Mouse (Mus musculus): ENCODE measurements around the gene Jund.

The Jund gene

DNA sequence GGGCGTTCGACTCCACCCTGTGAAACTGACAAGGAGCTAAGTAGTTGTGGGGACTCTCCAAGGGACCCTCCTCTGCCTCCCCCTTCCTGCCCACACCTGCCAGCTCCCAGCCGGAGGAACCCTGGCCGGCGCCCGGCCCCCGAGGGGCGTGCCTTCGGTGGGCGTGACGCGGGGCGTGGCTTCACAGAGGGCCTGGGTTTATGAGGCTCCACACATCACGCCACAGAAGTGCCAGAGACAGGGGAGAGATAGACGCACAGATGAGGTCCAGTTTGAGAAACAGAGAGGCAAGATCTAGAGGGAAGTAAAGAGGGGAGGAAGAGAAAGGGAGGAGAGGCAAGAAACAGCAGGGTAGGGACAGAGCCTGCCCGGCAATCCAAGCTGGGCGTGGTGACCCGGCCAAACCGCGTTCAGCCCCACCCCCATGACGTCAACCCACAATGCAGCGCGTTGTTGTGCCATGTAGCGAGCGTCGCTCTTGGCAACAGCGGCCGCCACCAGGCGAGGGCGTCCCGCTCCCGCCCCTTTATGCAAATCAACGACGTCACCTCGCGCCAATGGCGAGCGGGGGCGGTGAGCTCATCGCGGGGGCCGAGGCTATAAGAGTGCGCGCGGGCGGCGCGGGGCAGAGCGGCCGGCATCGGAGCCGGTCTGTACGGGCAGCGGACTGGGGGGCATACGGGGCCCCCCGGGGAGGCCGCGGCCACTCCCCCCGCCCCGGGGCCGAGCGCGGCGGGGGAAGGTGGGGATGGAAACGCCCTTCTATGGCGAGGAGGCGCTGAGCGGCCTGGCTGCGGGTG, at the start of gene Jund:
Gene Jund (plus strand): TSS at position 640 of the 800 bp plus-strand sequence.
- peak; percentile 99 for DNase-seq

- DNase-seq, result peak; percentile 51
These were observed 49.4 kb upstream of the Jund start for GRCm38 (mm10) chr8:70649324-70649723.

DNA sequence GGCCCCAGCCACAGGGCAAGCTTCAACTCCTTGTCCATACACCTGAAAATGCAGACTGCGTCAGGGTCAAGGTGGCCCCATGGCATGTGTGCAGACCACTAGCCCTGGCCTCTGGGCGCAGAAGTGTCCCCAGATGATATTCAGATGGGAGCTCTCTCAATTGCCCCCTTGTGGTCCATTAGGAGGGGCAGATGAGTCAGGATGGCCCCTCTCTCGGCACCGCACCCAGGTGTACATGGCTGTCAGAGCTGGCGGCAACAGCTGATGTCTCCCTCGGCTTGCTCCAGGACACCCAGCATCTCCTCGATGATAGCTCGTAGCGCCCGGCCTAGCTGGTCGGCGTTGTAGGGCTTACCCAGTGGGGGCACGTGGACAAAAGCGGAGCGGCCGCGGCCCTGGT, 48.4 kb upstream of the Jund start:
- no peak for DNase-seq

DNA sequence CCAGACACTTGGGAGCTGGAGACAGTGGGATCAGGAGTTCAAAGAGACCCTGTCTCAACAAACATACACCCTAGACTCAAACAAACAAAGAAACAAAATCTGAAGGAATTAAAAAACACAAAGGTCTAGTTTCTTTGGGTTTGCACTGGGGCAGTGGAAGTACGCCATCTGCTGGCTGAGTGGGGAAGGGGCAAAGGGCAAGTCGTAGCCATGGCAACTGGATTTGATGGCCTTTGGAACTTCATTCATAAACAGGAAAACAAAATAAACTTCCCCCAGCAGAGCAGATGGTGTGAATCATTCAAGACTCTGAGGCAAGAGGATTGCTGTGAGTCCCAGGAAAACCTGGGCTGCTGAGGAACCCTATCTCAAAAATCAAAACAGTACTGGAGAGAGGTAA, 45.5 kb upstream of the Jund start:
- DNase-seq, result no peak

- no peak for DNase-seq
These were observed 44.6 kb upstream of the Jund start for GRCm38 (mm10) chr8:70654121-70654520.

GRCm38 (mm10) chr8:70655469-70655868, 43.3 kb upstream of the Jund start:
- no peak for DNase-seq

- no peak for DNase-seq
These were observed 42.5 kb upstream of the Jund start for GRCm38 (mm10) chr8:70656193-70656790.

DNA sequence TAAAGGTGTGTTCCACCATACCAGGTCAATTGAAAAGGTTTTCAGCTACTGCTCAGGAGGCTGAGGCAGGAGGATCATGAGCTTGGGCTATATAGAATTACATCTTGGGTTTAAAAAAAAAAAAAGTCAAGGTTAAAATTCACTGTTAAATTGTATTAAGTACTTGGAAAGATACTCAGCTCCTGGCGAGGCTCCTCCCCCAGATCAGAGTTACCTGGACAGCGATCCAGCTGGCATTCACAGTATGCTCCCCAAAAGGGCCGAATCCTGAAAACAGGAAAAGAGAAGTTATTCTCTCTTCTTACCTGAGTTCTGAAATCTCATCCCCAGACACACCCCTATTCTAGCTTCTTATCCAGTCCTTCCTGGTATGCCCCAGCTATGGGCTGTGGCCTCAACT, 41.5 kb upstream of the Jund start:
- no peak for DNase-seq

- no peak for DNase-seq
These were observed 41.0 kb upstream of the Jund start for GRCm38 (mm10) chr8:70657739-70658138.

GRCm38 (mm10) chr8:70658897-70659603, 39.7 kb upstream of the Jund start:
- no peak for DNase-seq

- peak; percentile 62 for DNase-seq
These were observed 39.0 kb upstream of the Jund start for GRCm38 (mm10) chr8:70659604-70660272.

GRCm38 (mm10) chr8:70660273-70660725, 38.5 kb upstream of the Jund start, which contains the start of gene Pgpep1:
TSS of gene Pgpep1 (minus strand) at chr8:70660388.
- no peak for DNase-seq

GRCm38 (mm10) chr8:70663691-70664090, 35.1 kb upstream of the Jund start:
- no peak for DNase-seq

DNA sequence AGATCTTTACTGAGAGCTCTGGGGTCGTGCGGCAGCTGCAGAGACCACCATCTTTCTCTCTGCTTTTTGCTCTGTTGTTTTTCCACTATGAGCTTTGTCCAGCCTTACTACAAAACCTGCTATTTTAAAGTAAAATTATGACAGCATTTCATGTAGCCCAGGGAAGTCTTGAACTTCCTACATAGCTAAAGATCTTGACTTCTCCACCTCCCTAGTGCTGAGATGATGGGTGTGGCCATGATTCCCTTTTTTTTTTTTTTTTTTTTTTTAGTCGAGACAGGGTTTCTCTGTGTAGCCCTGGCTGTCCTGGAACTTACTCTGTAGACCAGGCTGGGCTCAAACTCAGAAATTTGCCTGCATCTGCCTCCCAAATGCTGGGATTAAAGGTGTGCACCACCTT, 34.1 kb upstream of the Jund start:
- DNase-seq, result no peak

DNA sequence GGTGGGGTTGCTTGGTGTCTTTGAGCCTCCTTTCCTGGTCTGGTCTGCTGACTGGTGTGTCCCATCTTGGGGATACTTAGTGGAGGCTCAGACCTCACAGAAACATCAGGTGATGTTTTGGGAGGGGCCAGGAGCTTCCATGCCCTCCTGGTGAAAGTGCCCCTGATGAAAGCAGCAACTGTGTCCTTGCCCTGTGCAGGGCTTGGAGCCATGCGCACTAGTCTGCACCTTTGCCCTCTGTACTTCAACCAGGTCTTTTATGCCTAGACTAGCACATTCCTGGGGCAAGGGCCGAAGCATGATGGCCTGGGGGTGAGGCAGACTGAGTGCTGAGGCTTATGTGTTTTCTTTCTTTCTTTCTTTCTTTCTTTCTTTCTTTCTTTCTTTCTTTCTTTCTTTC, 33.1 kb upstream of the Jund start:
- no peak for DNase-seq

DNA sequence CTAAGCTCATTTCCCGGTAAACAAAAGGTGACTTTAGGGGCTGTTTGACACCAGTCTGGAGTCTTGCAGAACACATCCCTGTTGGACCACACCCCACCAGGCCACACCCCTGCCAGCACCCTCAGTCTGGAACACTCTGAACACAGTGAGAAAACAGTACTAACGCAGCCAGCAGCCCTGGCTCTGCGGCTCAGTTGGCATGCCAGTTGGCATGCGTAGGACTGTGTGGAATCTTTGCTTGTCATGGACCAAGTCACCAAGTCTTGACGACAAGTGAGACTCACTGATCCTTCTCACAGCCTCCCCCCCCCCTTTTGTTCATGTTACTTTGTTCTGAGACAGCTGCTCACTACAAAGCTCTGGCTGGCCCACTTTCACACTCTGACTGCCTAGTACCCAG, 31.7 kb upstream of the Jund start:
- DNase-seq, result no peak

GRCm38 (mm10) chr8:70671615-70672324, 27.0 kb upstream of the Jund start:
- no peak for DNase-seq

DNA sequence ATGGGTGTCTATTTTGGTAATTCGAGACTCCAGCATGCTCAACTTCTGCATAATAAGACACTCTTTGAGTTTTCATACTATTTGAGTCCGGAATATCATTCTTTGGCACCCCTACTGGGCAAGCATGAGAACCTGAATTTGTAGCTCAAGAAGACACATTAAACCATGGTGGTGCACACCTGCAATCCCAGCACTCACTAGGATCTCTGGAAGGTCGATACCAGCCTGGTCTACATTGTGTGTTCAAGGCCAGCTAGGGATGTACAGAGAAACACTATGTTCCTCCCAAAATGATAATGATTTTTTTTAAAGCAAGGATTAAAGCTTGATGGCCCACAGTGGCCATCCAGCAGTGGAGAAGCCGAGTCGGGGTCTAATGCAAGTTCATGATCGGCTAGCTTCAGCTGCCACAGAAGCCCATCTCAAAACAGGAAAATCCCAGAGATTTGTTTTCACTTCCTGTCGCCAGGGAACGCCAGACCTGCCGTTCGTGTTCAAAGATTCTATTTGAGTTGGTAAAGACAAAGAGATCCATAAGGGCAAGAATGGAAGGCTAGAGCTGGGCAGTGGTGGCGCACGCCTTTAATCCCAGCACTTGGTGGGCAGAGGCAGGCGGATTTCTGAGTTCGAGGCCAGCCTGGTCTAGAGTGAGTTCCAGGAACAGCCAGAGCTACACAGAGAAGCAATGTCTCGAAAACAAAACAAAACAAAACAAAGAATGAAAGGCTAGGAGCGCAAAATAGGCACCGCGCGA, 26.2 kb upstream of the Jund start:
- DNase-seq, result peak; percentile 67

GRCm38 (mm10) chr8:70673079-70673856, 25.5 kb upstream of the Jund start, which contains the start of gene Lsm4:
TSS of gene Lsm4 (plus strand) at chr8:70673248.
- peak; percentile 98 for DNase-seq

DNA sequence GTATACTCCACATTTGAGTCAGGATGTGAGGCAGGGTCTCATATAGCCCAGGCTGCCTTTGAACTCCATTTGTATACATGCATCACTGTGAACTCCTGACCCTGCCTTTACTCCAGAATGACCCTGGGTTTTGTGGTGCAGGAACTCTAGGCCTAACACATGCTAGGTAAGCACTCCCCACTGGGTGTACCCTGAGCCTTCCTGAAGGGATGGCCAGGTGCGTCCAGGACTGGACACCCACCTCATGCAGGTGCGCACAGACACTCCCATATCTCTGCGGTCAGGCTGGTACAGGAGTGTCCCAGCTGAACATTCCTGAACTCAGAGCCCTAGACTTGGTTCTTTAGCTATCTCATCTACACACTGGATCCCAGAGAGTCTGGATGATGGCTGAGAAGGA, 24.6 kb upstream of the Jund start:
- peak; percentile 68 for DNase-seq

DNA sequence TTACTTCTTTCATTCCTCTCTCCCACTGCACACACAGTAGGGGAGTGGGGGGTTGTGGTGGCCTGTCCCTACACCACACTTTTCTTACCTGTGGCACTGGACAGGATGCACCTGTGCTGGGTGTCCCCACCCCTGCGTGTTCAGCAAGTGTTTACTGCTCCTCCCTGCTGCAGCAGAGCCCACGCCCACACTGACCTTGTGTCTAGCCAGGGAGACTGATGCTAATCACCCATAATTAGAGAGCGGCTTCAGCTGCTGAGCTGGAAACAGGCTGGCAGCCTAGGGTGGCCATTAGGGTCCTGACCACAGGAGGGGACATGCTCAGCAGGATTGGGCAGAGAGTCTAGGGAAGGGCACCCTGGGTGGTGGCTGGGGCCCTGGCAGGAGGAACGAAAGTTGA, 24.0 kb upstream of the Jund start:
- no peak for DNase-seq
